Mouse (Mus musculus) E14TG2a.4 (cell line): ENCODE results near the gene Nrgn.

ENCODE experiments used
- CTCF ChIP-seq: conservative IDR thresholded peaks from 2 replicates; pipeline ENCODE4 v1.5.1; 2014; ENCODE audit warnings: low read length
- NANOG ChIP-seq: IDR thresholded peaks from 2 replicates; pipeline ENCODE4 v1.6.1; 2014; ENCODE audit warnings: borderline replicate concordance, low read length, mixed read lengths
- POU5F1 ChIP-seq: IDR thresholded peaks from 2 replicates; pipeline ENCODE4 v1.6.1; 2014; ENCODE audit warnings: low read length, borderline replicate concordance

GRCm38 (mm10) chr9:37572204-37572876 lies 19.6 kb upstream of the Nrgn start:
- TF ChIP-seq CTCF (no peak), POU5F1 (no peak), NANOG (no peak)
